Comparison of ENCODE assay signal across 37 mouse cellular contexts in genomic region chr7:45426556-45426955, GRCm38 (mm10). TPM values are rescaled to one million over a fixed set of nuclear protein-coding genes. Genes with fewer than 3 reads are reported as not detected.
"Had no signal": no experiment of that assay in that cellular context is flagged by ENCODE, and none has a peak within 500 bp of the region (broad histone marks: within the 10 kb centered on the region; RNA-seq: fewer than 3 reads in every experiment).

No protein-coding gene starts in this region.

- H3K9ac ChIP-seq: embryonic facial prominence, embryonic 12.5 days; embryonic facial prominence, embryonic 13.5 days; embryonic facial prominence, embryonic 15.5 days; forebrain, embryonic 12.5 days; forebrain, embryonic 13.5 days; forebrain, embryonic 15.5 days; forebrain, postnatal 0 days had no signal

- H3K9me3 ChIP-seq: embryonic facial prominence, embryonic 10.5 days; embryonic facial prominence, embryonic 12.5 days; embryonic facial prominence, embryonic 13.5 days; embryonic facial prominence, embryonic 15.5 days; forebrain, embryonic 10.5 days; forebrain, embryonic 12.5 days; forebrain, embryonic 13.5 days; forebrain, embryonic 15.5 days; heart, embryonic 10.5 days had no signal

- DNase-seq: cerebellum, adult 18-20 months; cerebellum, adult 2 months; cerebellum, adult 8-10 months; cerebellum, adult 9-10 months; cerebellum, adult 9-11 months; cerebellum, postnatal 10 days; cerebellum, postnatal 14 days; cerebellum, postnatal 25 days; cerebellum, postnatal 36 days; embryo, embryonic 11 days; forebrain, postnatal 0 days; gastrocnemius, postnatal 14 days; gastrocnemius, postnatal 36 days; heart, adult 11 months; heart, adult 18-20 months; heart, adult 2 months had no signal

- H3K27me3 ChIP-seq: embryonic facial prominence, embryonic 13.5 days; embryonic facial prominence, embryonic 15.5 days; forebrain, embryonic 13.5 days; forebrain, embryonic 15.5 days had no signal

- H3K27ac ChIP-seq: embryonic facial prominence, embryonic 10.5 days; embryonic facial prominence, embryonic 12.5 days; embryonic facial prominence, embryonic 13.5 days; embryonic facial prominence, embryonic 15.5 days; forebrain, embryonic 10.5 days; forebrain, embryonic 12.5 days; forebrain, embryonic 13.5 days; forebrain, embryonic 15.5 days; heart, adult 2 months; heart, embryonic 10.5 days had no signal

- ATAC-seq: forebrain, embryonic 13.5 days; forebrain, embryonic 14.5 days; forebrain, embryonic 15.5 days; forebrain, embryonic 16.5 days; forebrain, postnatal 0 days had no signal

- H3K4me2 ChIP-seq: embryonic facial prominence, embryonic 12.5 days; embryonic facial prominence, embryonic 13.5 days; embryonic facial prominence, embryonic 15.5 days; forebrain, embryonic 12.5 days; forebrain, embryonic 13.5 days; forebrain, embryonic 15.5 days had no signal

- H3K4me1 ChIP-seq: embryonic facial prominence, embryonic 10.5 days; embryonic facial prominence, embryonic 12.5 days; embryonic facial prominence, embryonic 13.5 days; forebrain, embryonic 10.5 days; forebrain, embryonic 12.5 days; forebrain, embryonic 13.5 days; forebrain, embryonic 15.5 days had no signal

- H3K4me3 ChIP-seq: embryonic facial prominence, embryonic 10.5 days; embryonic facial prominence, embryonic 12.5 days; embryonic facial prominence, embryonic 13.5 days; embryonic facial prominence, embryonic 15.5 days; erythroblast, embryonic 14.5 days; forebrain, embryonic 10.5 days; forebrain, embryonic 12.5 days; forebrain, embryonic 13.5 days; forebrain, embryonic 15.5 days; heart, adult 2 months; heart, embryonic 10.5 days had no signal

RNA-seq across cellular contexts. Expression of gene Lhb, which starts 5.9 kb away (rescaled TPM):
- total RNA-seq: common myeloid progenitor, adult 5-6 weeks; gastrocnemius, postnatal 4 days; granulocyte monocyte progenitor cell, adult 5-6 weeks; heart, adult 18-20 months; heart, adult 2 months; heart, adult 8-10 months had no signal
- polyA plus RNA-seq: embryonic facial prominence, embryonic 11.5 days; erythroblast, embryonic 14.5 days; forebrain, embryonic 10.5 days; forebrain, embryonic 11.5 days; frontal cortex, adult 2 months; heart, embryonic 10.5 days had no signal

RNA-seq across cellular contexts. Expression of gene Ntf5, which starts 13.1 kb away (rescaled TPM):
- total RNA-seq: common myeloid progenitor, adult 5-6 weeks; granulocyte monocyte progenitor cell, adult 5-6 weeks had no signal
- polyA plus RNA-seq: erythroblast, embryonic 14.5 days; forebrain, embryonic 13.5 days; forebrain, embryonic 14.5 days; forebrain, embryonic 15.5 days had no signal

RNA-seq across cellular contexts. Expression of gene Kcna7, which starts 21.1 kb away (rescaled TPM):
- total RNA-seq: common myeloid progenitor, adult 5-6 weeks; granulocyte monocyte progenitor cell, adult 5-6 weeks had no signal
- polyA plus RNA-seq: cerebellum, adult 2 months; cortical plate, adult 2 months; embryonic facial prominence, embryonic 10.5 days; embryonic facial prominence, embryonic 11.5 days; embryonic facial prominence, embryonic 12.5 days; embryonic facial prominence, embryonic 13.5 days; embryonic facial prominence, embryonic 14.5 days; erythroblast, embryonic 14.5 days; forebrain, embryonic 10.5 days; forebrain, embryonic 11.5 days; forebrain, embryonic 12.5 days; forebrain, embryonic 13.5 days; forebrain, embryonic 14.5 days; forebrain, embryonic 15.5 days; forebrain, embryonic 16.5 days; forebrain, postnatal 0 days; frontal cortex, adult 2 months had no signal
